Mouse (Mus musculus) urinary bladder, postnatal 10 days (tissue): ENCODE data around the gene A430078G23Rik.

Source experiments
- DNase-seq: peaks from one replicate; pipeline ENCODE4 v3.0.0; 2022; ENCODE audit warnings: low spot score

A430078G23Rik gene

GRCm38 (mm10) chr8:3348142-3348823, 4.9 kb upstream of the A430078G23Rik start:
- no peak for DNase-seq

- no peak for DNase-seq
These were observed 2.5 kb upstream of the A430078G23Rik start for GRCm38 (mm10) chr8:3350747-3351146.

- no peak for DNase-seq
These were observed 500 bp upstream of the A430078G23Rik start for GRCm38 (mm10) chr8:3352715-3353114.

- no peak for DNase-seq
These were observed 712 bp downstream of the A430078G23Rik start for GRCm38 (mm10) chr8:3353811-3354442.

GRCm38 (mm10) chr8:3354443-3354812, 1.2 kb downstream of the A430078G23Rik start:
- no peak for DNase-seq

GRCm38 (mm10) chr8:3355586-3355985, 2.4 kb downstream of the A430078G23Rik start:
- no peak for DNase-seq

GRCm38 (mm10) chr8:3358060-3358459, 4.8 kb downstream of the A430078G23Rik start:
- DNase-seq: peak; percentile 53

GRCm38 (mm10) chr8:3367086-3367485, 13.9 kb downstream of the A430078G23Rik start:
- no peak for DNase-seq

GRCm38 (mm10) chr8:3368091-3368490, 14.9 kb downstream of the A430078G23Rik start:
- no peak for DNase-seq

- DNase-seq: no peak
These were observed 22.5 kb downstream of the A430078G23Rik start for GRCm38 (mm10) chr8:3375748-3376147.

- DNase-seq: peak; percentile 27
These were observed 23.5 kb downstream of the A430078G23Rik start for GRCm38 (mm10) chr8:3376641-3377274.

- peak; percentile 31 for DNase-seq
These were observed 34.1 kb downstream of the A430078G23Rik start for GRCm38 (mm10) chr8:3387286-3387685.

GRCm38 (mm10) chr8:3388591-3389338, 35.5 kb downstream of the A430078G23Rik start:
- no peak for DNase-seq

GRCm38 (mm10) chr8:3389506-3389905, 36.3 kb downstream of the A430078G23Rik start:
- DNase-seq: no peak

GRCm38 (mm10) chr8:3392293-3392692, 39.1 kb downstream of the A430078G23Rik start:
- DNase-seq: no peak

GRCm38 (mm10) chr8:3392771-3393710, 39.8 kb downstream of the A430078G23Rik start, which contains the start of gene Arhgef18:
TSS of gene Arhgef18 (plus strand) at chr8:3393006.
- peak; percentile 41 for DNase-seq

GRCm38 (mm10) chr8:3394600-3394999, 41.4 kb downstream of the A430078G23Rik start:
- DNase-seq: no peak

GRCm38 (mm10) chr8:3395246-3395645, 42.0 kb downstream of the A430078G23Rik start:
- no peak for DNase-seq

GRCm38 (mm10) chr8:3397597-3397996, 44.4 kb downstream of the A430078G23Rik start:
- DNase-seq: no peak

- DNase-seq: no peak
These were observed 47.3 kb downstream of the A430078G23Rik start for GRCm38 (mm10) chr8:3400509-3400908.

GRCm38 (mm10) chr8:3407417-3407816, 54.2 kb downstream of the A430078G23Rik start:
- no peak for DNase-seq
